Mouse (Mus musculus) mouse embryonic stem cell (cell line): Measurements from ENCODE around the gene Rnf43.

Source experiments
- in situ Hi-C, 2 experiments: fragments of 300-500 bp; cut with MboI; formaldehyde crosslinking; loops; 1 replicate in 1 of 2; 3 replicates in 1 of 2; pipeline ENCODE4 v1.14.3; 2019 to 2020; ENCODE audit warnings: low sequenced_read_pairs in 2 of 2, low pct_unique_long_range_greater_than_20kb in 1 of 2, mixed read lengths in 1 of 2; ENCODE audit not compliant: unreplicated experiment in 1 of 2

Rnf43 gene

DNA sequence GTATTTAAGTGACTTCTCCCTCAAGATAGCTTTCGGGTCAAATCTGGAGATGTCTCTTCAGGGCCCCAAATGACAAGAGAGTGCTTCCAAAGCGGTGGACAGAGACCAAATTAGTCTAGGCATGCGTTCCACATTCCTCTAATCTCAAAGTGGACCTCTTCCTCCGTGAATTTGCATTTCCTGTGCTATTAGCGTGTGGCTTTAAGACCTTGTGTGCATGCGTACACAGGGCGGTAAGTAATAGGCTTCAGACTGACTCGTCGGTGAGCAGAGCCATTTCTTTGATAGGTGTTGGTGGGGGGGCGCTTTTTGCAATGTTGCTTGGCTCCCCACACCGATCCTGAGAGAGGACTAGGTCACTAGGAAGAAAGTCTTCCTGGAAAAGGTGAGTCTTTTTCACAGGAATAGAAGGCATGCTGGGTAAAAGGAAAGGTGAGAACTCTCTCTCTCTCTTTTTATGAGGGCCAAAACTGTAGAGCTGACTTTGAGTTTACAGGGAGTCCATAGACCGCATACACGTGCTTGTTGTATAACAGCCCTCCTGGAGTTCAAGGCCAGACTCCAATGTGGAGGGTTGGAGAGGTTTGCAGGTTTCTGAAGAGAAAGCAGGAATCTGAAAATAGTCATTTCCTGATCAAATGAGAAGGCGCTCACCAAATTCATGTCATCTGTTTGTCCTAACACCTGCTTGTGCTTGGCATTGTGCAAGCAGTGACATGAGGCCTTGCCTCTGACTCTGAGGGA lies 39.5 kb downstream of the Rnf43 start:
- in situ Hi-C loops = no loop called here

DNA sequence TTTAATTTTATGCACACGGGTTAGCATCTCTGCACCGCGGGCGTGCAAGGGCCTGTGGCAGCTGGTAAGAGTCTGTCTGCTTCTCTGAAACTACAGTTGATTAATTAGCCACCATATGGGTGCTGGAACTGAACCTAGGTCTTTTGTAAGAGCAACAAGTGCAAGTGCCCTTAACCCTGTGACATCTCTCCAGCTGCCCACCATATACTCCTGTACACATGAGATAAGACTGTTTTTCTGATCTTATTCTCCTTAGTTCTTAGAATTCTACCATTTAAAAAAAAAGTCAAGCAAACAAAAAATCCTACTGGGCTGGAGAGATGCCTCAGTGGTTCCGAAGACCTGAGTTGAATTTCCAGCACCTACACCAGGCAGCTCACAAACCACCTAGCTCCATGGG lies 41.1 kb downstream of the Rnf43 start:
- in situ Hi-C loops = no loop called here

DNA sequence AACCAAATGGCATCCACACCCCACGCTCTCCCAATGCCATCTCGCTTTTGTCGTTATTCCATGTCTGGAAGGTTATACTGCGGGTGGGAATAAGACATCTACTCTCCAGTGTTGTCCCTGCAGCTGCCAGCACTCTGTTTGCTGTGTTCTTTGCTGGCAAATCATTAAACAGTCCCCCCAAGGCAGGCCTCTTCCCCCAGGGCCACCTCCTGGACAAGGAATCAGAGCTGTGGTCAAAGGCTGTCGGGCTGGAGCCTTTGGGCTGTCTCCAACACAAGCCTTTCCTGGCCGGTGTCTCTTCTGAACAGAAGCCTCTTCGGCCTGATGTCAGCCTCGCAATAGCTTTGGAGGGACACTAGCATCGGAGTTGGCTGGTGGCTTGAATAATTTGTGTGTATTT lies 41.8 kb downstream of the Rnf43 start:
- in situ Hi-C loops = no loop called here

DNA sequence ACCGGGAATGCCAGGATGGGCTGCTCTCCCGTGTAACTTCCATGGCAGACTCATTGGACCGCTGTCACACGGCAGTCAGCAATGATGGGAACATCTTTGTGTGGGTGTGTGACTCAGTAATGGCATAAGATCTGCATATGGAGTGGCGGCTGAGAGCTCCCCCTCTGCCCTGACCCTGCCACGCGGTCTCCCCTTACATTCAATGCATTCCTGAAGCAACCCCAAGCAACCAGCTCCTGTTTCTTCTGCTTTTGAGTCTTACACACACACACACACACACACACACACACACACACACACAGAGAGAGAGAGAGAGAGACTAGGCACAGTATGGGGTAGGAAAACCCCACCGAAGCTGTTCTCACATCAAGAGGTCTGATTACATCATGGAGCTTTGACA lies 45.0 kb downstream of the Rnf43 start:
- in situ Hi-C loops = no loop called here

DNA sequence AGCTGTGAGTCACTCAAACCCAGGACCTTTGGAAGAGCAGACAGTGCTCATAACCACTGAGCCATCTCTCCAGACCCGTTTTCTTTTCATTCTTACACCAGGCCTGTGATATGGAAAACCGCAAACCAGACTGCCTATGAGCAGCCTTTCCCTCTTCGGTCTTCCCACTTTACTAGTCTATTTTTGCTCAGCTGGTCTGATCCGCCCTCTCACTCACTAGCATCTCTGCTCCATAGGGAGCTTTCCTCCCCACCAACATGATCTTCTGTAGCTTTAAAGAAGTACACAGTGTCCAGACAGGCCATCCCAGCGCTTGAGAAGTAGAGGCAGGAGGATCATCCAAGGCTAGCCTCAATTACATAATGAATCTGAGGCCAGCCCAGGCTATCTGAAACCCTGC lies 46.5 kb downstream of the Rnf43 start:
- in situ Hi-C loops = no loop called here

DNA sequence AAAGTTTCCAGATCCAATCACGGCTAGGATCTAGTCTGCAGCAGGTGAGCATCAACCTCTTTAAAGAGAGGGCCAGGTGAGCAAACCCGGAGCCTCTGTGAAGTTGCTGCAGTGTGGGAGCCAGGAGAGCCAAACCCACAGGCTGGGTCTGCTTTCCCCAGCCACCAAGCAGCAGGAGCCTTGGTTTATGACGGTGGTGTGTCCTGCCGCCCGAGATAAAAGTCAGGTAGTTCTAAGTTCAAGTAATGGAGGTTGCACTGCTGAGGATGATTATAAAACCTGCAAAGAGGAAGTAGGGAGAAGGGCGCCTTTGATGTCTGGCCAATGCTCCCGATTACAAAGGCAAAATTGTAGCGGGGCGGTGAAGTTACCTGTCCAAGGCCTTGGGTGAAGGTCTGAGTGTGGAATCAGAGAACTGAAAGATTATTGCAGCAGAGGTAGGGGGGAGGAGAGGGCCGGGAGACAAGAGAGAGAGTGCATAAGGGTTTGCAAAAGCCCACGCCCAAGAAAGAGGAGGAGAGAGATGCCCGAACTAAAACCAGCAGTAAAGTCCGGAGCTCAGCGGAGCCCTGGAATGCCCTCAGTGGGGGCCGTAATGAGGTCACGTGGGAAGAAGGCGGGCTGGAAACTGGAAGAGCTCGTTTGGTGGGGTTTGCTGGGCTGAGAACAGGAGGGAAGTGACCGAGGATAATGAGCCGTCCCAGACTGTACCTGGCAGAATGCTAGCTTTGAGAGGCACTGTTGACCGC lies 47.2 kb downstream of the Rnf43 start:
- in situ Hi-C loops = no loop called here

DNA sequence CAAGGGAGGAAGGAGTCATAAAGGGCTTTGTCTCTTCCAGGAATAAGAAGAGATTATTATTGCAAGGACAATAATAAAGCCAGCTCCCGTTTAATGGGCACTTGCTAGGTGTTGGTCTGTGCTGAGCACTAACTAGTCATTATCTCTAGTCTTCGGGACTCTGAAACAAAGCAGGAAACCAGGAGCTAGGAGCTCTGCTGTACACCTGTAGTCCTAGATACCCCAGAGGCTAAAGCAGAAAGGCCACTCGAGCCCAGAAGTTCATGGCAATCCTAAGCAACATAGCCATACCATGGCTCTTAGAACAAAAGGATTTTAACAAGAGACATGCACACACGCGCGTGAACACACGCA lies 47.7 kb downstream of the Rnf43 start:
- in situ Hi-C loops = no loop called here

DNA sequence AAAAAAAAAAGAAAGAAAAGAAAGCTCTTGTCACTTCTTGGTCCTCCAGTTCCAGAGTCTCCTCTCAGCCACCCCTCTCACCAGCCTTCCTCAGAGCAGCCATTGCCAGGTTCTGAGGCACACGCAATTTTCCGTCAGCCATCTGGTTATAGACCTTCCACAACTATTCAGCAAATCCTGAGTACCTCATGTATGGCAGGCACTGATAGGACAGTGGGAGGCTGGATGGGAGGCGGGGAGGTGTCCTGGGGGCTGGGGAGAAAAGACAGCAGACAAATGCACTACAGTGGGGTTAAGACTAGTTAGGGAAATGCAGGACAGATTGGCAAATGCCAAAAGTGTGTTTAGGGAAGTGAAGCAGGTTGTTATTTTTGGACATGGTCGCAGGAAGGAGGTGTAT lies 49.7 kb downstream of the Rnf43 start:
- in situ Hi-C loops = no loop called here

DNA sequence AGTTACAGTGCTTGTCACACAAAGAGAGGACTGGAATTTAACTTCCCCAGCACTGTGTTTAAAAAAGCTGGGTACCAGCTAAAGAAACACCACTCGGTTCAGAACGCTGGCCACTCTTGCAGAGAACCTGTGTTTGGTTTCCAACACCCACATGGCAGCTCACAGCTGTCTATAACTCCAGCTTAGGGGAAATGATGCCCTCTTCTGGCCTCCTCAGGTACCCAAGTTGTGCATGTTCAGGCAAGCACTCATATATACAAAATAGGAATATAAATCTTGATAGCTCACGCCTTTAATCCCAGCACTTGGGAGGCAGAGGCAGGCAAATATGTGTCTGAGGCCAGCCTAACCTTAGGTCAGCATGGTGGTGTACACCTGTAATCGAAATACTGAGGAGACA lies 53.5 kb downstream of the Rnf43 start:
- in situ Hi-C loops = no loop called here

DNA sequence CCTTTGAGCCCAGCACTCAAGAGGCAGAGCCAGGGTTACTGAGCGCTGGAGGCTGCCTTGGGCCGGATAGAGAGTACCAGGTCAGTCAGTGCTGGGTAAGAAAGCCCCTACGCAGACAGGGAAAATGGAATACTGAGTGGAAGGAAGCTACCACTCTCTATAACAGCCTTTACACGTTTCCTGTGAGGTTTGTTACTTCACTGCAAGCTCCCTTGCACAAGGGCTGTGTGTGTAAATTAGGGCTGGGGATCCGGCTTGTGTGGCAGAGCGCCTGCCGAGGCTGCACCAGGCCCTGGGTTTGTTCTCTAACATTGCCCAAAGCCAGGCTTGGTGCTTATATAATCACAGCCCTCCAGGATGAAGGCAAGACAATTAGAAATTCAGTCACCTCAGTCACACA lies 57.0 kb downstream of the Rnf43 start:
- in situ Hi-C loops = no loop called here

DNA sequence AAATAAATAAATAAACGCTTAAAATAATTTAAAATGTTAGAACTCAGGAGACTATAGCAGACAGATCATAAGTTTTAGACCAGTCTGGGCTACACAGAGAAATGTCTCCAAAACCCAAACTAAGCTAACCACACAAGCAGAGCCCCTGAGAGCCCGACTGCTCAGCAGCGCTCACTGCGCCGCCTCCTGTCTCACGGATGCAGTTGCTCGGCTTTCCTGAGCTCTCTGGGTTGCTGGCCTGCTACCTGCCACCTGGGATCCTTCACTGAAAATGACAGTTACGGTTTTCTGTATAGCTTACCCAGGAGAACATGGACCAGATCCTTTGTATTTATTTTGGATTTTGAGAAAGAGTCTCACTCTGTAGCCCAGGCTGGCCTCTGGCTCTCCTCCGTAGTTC lies 57.8 kb downstream of the Rnf43 start:
- in situ Hi-C loops = no loop called here

DNA sequence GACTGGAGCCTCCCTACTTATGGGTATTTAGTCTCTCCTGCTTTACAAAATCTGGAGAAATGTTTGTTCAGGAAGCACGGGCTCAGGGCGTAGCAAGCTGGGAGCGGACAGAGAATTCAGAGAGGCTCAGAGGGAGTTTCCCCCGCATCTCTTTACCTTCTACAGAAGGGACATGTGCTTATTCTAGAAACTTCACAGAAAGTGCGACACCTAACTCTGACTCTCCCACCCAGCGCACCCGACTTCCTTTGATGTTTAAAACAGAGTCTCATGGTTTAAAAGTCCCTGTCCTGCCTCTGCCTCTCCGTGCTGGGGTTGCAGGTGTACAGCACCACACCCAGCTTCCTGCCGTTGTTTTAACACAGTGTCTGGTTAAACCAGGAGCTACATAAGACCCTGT lies 58.3 kb downstream of the Rnf43 start:
- in situ Hi-C loops = no loop called here

DNA sequence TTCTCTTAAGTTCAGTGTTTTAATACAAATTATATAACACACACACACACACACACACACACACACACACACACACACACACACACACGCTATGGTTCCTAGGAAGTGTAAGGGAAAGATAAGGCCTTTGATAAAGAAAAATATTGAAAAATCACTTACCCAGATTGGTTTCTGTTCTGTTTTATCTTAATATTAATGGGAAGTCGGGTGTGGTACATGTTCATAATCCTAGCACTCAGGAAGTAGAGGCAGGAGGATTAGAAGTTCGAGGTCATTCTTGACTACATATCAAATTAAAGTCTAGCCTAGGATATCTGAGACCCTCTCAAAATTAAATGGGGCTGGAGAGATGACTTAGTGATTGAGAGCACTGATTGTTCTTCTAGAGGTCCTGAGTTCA lies 59.6 kb downstream of the Rnf43 start:
- in situ Hi-C loops = no loop called here

DNA sequence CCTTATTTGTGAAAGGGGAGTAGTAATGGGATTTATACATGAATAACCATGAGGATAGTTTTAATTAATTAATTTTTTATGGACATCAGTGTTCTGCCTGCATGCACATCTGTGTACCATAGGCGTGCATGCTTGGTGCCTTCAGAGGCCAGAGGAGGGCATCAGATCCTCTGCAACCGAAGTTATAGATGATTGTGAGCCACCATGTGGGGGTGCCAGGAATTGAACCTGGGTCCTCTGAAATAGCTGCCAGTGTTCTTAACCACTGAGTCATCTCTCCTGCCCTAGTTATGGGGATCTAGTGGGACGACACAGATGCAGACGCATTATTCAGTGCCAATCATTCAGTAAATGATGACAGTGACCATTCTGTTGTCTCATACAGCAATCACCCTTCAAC lies 60.4 kb downstream of the Rnf43 start:
- in situ Hi-C loops = no loop called here

DNA sequence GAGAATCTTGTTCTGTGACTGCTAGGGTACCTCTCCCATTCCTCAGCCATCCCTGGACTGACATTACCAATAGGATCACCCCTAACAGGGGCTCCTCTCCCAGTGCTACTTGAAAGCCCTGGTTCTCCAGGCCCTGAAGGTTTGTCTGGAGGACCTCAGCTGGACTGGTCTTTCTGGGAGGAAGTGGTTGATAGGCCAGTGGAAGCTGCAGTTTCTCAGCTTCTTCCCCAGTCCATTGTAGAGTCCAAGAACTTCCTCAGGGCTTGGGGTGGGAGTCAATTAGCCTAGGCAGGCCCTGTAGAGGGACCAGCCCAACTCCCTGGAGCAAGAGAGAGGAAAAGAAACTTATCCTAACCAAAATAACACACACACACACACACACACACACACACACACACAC lies 63.0 kb downstream of the Rnf43 start:
- in situ Hi-C loops = no loop called here

DNA sequence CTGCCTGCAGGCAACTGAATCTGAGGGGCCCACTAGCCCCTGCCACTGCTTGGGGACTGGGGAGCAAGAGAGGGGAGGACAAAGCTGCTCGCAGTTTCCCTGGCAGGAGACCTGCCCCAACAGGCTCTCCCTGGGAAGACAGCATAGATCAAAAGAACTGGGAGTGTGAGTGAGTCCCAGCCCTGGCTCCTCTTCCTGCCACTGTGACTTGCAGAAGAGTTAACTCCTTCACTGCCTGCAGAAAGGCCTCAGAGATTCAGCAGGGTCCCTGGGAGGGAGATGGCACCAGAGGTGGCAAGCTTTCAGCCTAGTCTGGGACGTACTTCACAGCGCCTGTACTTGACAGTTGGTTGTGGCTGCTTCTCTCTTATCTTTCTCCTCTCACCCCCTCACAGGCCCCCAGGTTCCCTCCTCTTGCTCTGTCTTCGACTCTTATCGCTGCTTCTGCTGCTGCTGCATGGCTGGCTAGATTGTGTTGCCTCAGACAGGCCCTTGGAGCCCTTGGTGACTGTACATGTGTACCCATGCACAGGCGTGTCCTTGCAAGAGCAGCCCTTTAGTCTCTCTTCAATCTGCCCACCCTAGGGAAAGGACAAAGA lies 63.5 kb downstream of the Rnf43 start:
- in situ Hi-C loops = no loop called here

DNA sequence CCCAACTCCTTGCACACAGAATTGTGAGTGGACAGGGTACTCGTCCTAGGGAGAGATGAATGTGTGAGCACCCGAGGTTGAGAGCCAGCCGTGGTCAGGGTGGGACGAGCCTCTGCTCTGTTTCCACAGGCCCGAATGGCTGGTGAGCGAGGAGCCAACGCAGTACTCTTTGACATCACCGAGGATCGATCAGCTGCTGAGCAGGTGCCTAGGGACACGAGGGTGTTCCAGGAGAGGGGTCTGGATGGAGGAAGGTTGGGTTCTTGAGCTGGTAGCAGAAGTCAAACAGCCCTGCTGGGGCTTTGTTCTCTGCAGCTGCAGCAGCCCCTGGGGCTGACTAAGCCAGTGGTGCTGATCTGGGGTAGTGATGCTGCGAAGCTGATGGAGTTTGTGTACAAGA lies 64.5 kb downstream of the Rnf43 start:
- in situ Hi-C loops = no loop called here

DNA sequence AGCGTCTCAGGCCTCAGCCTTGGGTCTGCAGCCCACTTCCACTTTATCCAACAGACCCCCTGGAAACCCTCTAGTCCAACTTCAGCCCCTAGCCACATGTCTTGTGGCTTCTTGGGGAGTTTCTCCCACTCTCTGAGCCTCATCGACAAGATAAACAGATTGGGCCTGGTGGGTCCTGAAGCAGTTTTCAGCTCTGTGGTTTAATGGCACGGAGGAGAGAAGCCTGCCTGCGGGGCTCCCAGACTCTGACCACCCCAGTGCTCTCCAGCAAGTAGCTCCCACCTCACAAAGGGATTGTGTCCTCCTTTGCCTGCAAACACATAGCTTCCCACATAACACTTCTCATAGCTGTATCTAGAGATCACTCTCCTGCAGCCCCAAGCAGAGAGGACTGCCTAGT lies 64.9 kb downstream of the Rnf43 start:
- in situ Hi-C loops = no loop called here

DNA sequence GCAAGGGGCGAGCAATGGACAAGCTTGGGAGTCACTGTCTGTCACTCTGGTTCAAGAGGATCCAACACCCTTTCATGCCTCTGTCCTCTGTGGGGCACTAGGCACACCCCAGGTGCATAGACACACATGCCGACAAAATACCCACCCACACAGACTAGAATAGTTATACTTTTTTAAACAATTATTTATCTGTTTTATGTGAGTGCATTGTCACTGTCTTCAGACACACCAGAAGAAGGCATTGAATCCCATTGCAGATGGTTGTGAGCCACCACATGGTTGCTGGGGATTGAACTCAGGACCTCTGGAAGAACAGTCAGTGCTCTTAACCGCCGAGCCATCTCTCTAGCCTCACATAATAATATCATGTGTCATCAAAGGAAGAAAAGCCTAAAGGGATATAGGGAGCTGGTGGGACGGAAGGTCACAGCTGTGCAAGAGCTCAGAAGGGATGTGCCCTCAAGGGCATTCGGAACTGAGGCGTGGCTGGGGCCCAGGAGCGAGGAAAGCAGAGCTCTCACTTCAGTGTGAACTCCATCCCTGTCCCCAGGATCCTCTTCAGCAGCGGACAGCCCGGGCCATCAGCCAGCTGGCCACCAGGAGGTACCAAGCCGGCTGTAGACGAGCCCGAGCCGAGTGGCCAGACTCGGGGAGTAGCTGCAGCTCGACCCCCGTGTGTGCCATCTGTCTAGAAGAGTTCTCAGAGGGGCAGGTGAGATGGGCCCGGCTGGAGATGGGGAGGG lies 66.5 kb downstream of the Rnf43 start:
- in situ Hi-C loops = no loop called here
